Mouse (Mus musculus): Measurements from ENCODE around the gene Klhl3.

- TF ChIP-seq CTCF (IDR thresholded peaks at IDR 0.05; ENCODE audit: low read depth, low read length) (no peak), EP300 (IDR thresholded peaks at IDR 0.05; ENCODE audit: insufficient read depth, low read depth, low read length) (no peak), POLR2A (IDR thresholded peaks at IDR 0.05; ENCODE audit: insufficient read depth, low read length) (no peak)
Measured at GRCm38 (mm10) chr13:58126862-58127765, 13.7 kb upstream of the Klhl3 start.

Measured in ES-Bruce4 (cell line).